Mouse (Mus musculus): ENCODE measurements around the gene Col27a1.

Col27a1 gene

GRCm38 (mm10) chr4:63233557-63234452 lies 20.0 kb downstream of the Col27a1 start:
- H3K27me3 ChIP-seq (ENCODE audit: control insufficient read depth, insufficient read depth, low read length, poor library complexity, severe bottlenecking) = no peaks in the 10 kb centered on the region
- no peak for DNase-seq (ENCODE audit: low read depth, low spot score)
- H3K36me3 ChIP-seq (ENCODE audit: control insufficient read depth, insufficient read depth, low read length, poor library complexity, severe bottlenecking) = no peaks in the 10 kb centered on the region

GRCm38 (mm10) chr4:63234852-63235251 lies 21.0 kb downstream of the Col27a1 start:
- Histone ChIP-seq H3K27me3 (ENCODE audit: control insufficient read depth, insufficient read depth, low read length, poor library complexity, severe bottlenecking) (no peaks in the 10 kb centered on the region), H3K36me3 (ENCODE audit: control insufficient read depth, insufficient read depth, low read length, poor library complexity, severe bottlenecking) (no peaks in the 10 kb centered on the region)
- DNase-seq (ENCODE audit: low read depth, low spot score) = no peak

GRCm38 (mm10) chr4:63236235-63236634 lies 22.4 kb downstream of the Col27a1 start:
- no peaks in the 10 kb centered on the region; the same call in 1 of the 2 replicates for H3K27me3 ChIP-seq (ENCODE audit: control insufficient read depth, insufficient read depth, low read length, poor library complexity, severe bottlenecking)
- no peaks in the 10 kb centered on the region for H3K36me3 ChIP-seq (ENCODE audit: control insufficient read depth, insufficient read depth, low read length, poor library complexity, severe bottlenecking)
- no peak for DNase-seq (ENCODE audit: low read depth, low spot score)

GRCm38 (mm10) chr4:63237225-63237624 lies 23.4 kb downstream of the Col27a1 start:
- H3K36me3 ChIP-seq (ENCODE audit: control insufficient read depth, insufficient read depth, low read length, poor library complexity, severe bottlenecking) = no peaks in the 10 kb centered on the region
- H3K27me3 ChIP-seq (ENCODE audit: control insufficient read depth, insufficient read depth, low read length, poor library complexity, severe bottlenecking) = no peaks in the 10 kb centered on the region; the same call in 1 of the 2 replicates
- DNase-seq (ENCODE audit: low read depth, low spot score) = no peak

- H3K36me3 ChIP-seq (ENCODE audit: control insufficient read depth, insufficient read depth, low read length, poor library complexity, severe bottlenecking) = no peaks in the 10 kb centered on the region
- DNase-seq (ENCODE audit: low read depth, low spot score) = no peak
- no peaks in the 10 kb centered on the region; the same call in 1 of the 2 replicates for H3K27me3 ChIP-seq (ENCODE audit: control insufficient read depth, insufficient read depth, low read length, poor library complexity, severe bottlenecking)
These were observed 24.3 kb downstream of the Col27a1 start for GRCm38 (mm10) chr4:63238141-63238540.

GRCm38 (mm10) chr4:63238722-63239121 lies 24.9 kb downstream of the Col27a1 start:
- Histone ChIP-seq H3K36me3 (ENCODE audit: control insufficient read depth, insufficient read depth, low read length, poor library complexity, severe bottlenecking) (no peaks in the 10 kb centered on the region), H3K27me3 (ENCODE audit: control insufficient read depth, insufficient read depth, low read length, poor library complexity, severe bottlenecking) (no peaks in the 10 kb centered on the region; the same call in 1 of the 2 replicates)
- DNase-seq (ENCODE audit: low read depth, low spot score) = no peak

GRCm38 (mm10) chr4:63241031-63241430 lies 27.2 kb downstream of the Col27a1 start:
- H3K36me3 ChIP-seq (ENCODE audit: control insufficient read depth, insufficient read depth, low read length, poor library complexity, severe bottlenecking) = no peaks in the 10 kb centered on the region
- no peak for DNase-seq (ENCODE audit: low read depth, low spot score)
- no peaks in the 10 kb centered on the region; the same call in 1 of the 2 replicates for H3K27me3 ChIP-seq (ENCODE audit: control insufficient read depth, insufficient read depth, low read length, poor library complexity, severe bottlenecking)

GRCm38 (mm10) chr4:63247991-63248390 lies 34.2 kb downstream of the Col27a1 start:
- Histone ChIP-seq H3K27me3 (ENCODE audit: control insufficient read depth, insufficient read depth, low read length, poor library complexity, severe bottlenecking) (no peaks in the 10 kb centered on the region), H3K36me3 (ENCODE audit: control insufficient read depth, insufficient read depth, low read length, poor library complexity, severe bottlenecking) (no peaks in the 10 kb centered on the region)
- DNase-seq (ENCODE audit: low read depth, low spot score) = no peak

GRCm38 (mm10) chr4:63248951-63249350 lies 35.1 kb downstream of the Col27a1 start:
- DNase-seq (ENCODE audit: low read depth, low spot score) = no peak
- Histone ChIP-seq H3K27me3 (ENCODE audit: control insufficient read depth, insufficient read depth, low read length, poor library complexity, severe bottlenecking) (no peaks in the 10 kb centered on the region), H3K36me3 (ENCODE audit: control insufficient read depth, insufficient read depth, low read length, poor library complexity, severe bottlenecking) (no peaks in the 10 kb centered on the region)

- DNase-seq (ENCODE audit: low read depth, low spot score) = no peak
- Histone ChIP-seq H3K36me3 (ENCODE audit: control insufficient read depth, insufficient read depth, low read length, poor library complexity, severe bottlenecking) (no peaks in the 10 kb centered on the region), H3K27me3 (ENCODE audit: control insufficient read depth, insufficient read depth, low read length, poor library complexity, severe bottlenecking) (no peaks in the 10 kb centered on the region)
These were observed 38.0 kb downstream of the Col27a1 start for GRCm38 (mm10) chr4:63251760-63252159.

- Histone ChIP-seq H3K36me3 (ENCODE audit: control insufficient read depth, insufficient read depth, low read length, poor library complexity, severe bottlenecking) (no peaks in the 10 kb centered on the region), H3K27me3 (ENCODE audit: control insufficient read depth, insufficient read depth, low read length, poor library complexity, severe bottlenecking) (no peaks in the 10 kb centered on the region)
- DNase-seq (ENCODE audit: low read depth, low spot score) = no peak
These were observed 39.9 kb downstream of the Col27a1 start for GRCm38 (mm10) chr4:63253716-63254115.

- Histone ChIP-seq H3K27me3 (ENCODE audit: control insufficient read depth, insufficient read depth, low read length, poor library complexity, severe bottlenecking) (no peaks in the 10 kb centered on the region), H3K36me3 (ENCODE audit: control insufficient read depth, insufficient read depth, low read length, poor library complexity, severe bottlenecking) (no peaks in the 10 kb centered on the region)
- no peak for DNase-seq (ENCODE audit: low read depth, low spot score)
These were observed 40.3 kb downstream of the Col27a1 start for GRCm38 (mm10) chr4:63254151-63254550.

- no peak for DNase-seq (ENCODE audit: low read depth, low spot score)
- no peaks in the 10 kb centered on the region for H3K36me3 ChIP-seq (ENCODE audit: control insufficient read depth, insufficient read depth, low read length, poor library complexity, severe bottlenecking)
- no peaks in the 10 kb centered on the region for H3K27me3 ChIP-seq (ENCODE audit: control insufficient read depth, insufficient read depth, low read length, poor library complexity, severe bottlenecking)
These were observed 42.6 kb downstream of the Col27a1 start for GRCm38 (mm10) chr4:63256371-63256770.

- no peaks in the 10 kb centered on the region for H3K36me3 ChIP-seq (ENCODE audit: control insufficient read depth, insufficient read depth, low read length, poor library complexity, severe bottlenecking)
- no peak for DNase-seq (ENCODE audit: low read depth, low spot score)
- H3K27me3 ChIP-seq (ENCODE audit: control insufficient read depth, insufficient read depth, low read length, poor library complexity, severe bottlenecking) = no peaks in the 10 kb centered on the region
These were observed 43.5 kb downstream of the Col27a1 start for GRCm38 (mm10) chr4:63257346-63257745.

- no peaks in the 10 kb centered on the region for H3K36me3 ChIP-seq (ENCODE audit: control insufficient read depth, insufficient read depth, low read length, poor library complexity, severe bottlenecking)
- no peaks in the 10 kb centered on the region for H3K27me3 ChIP-seq (ENCODE audit: control insufficient read depth, insufficient read depth, low read length, poor library complexity, severe bottlenecking)
- DNase-seq (ENCODE audit: low read depth, low spot score) = no peak
These were observed 44.3 kb downstream of the Col27a1 start for GRCm38 (mm10) chr4:63258096-63258495.
